Mouse (Mus musculus): ENCODE data around the gene Kcnn1.
A peak's percentile ranks its signal among the peaks of the same experiment; 100 is the strongest.
"Not testable (repeated sequence)": the region's sequence is repeated elsewhere in the genome, so short reads cannot be mapped to it uniquely, and the experiment has no call there.

The Kcnn1 gene

DNA sequence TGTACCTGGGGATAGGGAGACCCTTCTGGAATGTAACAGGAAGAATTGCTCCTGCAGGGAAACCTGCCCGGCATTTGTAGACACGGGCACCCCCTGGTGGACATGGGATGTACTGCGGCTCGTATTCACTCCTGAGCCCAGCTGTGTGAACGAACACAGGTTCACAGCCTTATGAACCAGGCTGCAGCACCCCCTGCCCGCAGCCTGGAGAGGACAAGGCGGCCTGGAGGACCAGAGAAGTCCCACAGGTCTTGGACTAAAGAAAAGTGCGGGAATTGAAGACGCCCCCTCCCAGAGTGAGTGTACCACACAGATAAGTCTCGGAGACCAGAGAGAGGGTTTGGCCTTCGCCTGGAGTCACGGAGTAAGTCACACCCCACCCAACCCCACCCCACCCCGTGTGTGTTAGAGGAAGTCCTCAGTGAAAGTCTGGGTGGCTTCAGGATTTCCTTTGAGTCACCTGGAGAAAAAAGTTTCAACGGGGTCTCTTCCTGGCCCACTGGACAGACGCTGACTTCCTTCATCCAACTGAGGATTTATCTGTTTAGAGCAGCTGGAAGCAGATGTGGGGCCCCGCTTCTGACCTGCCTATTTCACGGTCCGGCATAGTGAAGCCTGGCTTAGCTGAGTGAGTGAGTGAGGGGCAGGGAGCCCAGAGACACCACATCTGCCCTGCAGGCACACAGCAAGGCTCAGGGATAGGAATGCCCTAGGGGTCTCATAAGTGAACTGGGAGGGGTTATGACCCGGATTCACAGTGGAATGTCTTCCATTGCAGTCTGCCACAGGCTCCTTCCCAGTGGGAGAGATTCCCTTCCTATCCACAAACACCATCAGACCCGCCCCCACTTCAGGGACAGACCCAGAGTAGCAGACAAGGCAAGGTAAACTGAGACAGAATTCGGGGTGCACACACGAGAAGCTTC lies 21.6 kb downstream of the Kcnn1 start:
- DNase-seq, result peak; percentile 93 to 97

DNA sequence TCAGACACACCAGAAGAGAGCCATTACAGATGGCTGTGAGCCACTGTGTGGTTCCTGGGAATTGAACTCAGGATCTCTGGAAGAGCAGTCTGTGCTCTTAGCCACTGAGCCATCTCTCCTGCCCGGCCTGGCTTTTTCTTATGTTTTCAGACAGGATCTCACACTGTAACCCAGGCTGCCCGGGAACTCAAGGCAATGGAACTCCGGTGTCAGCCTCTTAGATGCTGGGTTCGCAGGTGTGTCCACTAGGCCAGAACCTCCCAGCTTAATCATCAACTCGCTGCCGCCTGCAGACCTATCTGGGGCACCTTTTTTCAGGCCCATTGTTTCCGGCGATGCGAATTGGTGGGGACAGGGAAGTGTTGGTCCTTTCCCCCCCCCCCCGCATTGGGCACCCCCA lies 22.5 kb downstream of the Kcnn1 start:
- no peak for DNase-seq

DNA sequence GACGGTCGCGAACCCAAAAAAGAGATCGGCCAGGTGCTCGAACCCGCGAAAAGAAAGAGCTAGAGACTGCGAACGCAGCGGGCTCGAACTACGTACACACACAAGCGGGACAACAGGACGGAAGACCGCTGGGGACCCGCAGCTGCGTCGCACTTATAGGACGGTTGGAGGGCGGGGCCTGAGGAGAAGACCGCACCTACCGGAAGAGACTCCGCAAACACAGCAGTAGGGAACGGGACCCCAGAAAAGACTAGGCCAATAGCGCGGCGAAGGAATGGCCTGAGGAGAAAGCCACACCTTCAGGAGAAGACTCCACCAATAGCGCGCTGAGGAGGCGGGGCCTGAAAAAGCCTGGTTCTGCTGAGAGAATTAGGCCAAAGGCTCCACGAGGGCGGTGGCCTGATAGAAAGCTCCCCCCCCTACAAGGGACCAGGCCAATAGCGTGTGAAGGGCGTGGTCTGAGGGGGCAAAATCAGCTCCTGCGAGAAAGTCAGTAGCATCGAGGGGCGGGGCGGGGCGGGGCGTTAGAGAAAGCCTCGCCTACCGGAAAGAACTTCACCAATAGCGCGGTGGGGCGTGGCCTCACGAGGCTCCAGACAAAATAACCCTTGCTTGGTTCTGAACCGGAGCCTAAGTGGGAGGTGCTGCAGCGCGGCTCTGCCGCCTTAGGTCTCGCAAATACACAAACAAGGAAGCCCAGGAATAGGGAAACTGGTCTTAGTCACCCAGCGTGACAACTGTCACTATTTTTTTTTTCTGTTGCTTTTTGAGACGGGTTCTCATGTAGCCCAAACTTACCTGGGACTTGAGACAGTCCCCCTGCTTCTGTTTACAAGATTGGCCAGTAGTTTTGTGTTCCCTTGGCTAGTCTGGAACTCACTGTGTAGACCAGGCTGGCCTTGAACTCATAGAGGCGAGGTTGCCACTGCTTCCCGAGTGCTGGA lies 23.4 kb downstream of the Kcnn1 start, which contains the start of gene Arrdc2:
Arrdc2 (minus strand) TSS at position 313 of the 944 bp plus-strand sequence.
- peak; percentile 99 for DNase-seq

DNA sequence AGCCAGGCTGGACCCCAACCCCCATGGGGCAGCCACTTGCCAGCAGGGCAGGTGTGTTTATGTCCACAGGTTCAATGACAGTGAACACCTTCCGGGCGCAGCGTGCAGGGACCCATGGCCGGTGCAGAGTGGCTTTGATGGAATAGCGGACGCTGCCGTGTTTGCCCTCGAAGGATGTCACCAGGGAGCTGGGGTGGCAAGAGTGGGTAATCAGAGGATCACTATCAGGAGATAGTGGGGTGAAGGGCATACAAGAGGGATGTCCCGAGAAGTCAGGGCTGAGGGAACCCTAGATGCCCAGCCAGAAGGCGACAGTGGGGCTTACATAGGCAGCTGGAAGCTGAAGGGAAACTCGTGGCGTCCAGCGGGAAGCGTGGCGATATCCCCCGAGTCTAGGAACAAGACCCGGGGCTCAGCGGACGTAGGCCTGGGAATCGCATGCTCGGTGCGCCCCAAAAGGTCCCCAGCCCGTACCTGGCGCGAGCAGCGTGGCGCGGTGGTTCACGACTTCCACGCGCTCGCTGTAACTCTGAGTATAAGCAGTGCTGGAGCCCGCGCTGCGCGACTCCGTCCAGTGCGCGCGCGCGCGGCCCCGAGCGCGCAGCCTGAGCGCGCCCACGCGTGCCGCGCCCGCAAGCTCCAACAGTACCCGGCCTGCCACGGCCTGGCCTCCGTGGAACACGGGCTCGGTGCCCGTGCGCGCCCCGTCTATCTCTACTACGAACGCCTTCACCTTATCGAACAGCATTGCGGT lies 24.2 kb downstream of the Kcnn1 start:
- peak; percentile 54 to 56 for DNase-seq

DNA sequence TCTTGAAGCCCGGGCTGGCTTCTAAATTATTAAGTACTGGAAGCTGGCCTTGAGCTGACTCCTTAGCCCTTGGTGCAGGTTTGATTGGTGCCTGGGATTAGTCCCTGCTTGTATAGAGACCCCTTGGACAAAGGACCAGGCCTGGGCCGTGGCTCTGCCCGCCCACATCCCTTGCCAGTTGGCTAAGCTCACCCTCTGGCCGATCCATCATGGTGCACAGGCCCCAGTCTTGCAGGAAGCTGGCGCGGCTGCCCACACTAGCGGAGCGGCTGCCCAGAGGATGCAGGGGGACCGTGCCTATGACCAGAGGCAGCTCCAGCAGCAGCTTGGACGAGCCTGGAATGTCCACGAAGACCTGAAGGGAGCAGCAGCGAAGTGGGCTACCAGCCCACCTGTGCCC lies 26.4 kb downstream of the Kcnn1 start:
- DNase-seq, result peak in 1 of 2 experiments; percentile 65

DNA sequence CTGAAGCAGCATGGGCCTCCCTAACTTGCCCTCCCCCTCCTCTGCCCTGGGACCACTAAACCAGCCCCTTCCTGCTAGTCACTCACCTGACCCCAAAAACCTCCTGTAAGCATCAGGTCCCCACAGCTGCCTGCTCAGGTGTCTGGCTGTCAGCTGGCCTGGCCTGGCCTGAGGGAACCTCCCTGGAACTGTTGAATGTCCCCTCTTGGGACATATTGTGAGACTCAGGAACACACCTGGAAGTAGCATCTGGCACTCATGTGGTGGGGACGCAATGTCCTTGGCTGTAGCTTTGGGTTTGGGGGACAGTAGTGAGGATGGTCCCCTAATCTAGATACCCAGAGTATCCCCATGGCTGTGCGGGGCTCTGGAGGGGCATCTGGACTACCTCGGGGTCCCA lies 29.0 kb downstream of the Kcnn1 start:
- DNase-seq, result no peak

DNA sequence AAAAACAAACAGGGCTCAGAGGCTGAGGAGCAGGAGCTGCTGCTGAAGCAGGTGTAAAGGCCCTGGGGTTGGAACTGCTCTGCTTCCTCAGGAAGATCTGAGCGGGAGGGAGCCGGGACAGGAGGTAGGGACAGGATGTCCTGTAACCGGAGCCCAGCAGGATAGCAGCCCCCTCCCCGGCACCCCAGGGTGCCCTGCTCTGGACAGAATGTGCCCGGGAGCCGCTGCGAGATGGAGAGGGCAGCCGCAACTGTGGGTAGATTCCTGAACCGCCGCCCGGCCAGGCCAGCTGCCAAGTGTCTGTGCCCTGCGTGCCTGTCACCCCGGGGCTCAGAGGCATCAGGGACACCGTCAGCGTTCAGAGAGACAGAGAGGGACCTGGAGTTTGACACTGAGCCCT lies 29.5 kb downstream of the Kcnn1 start:
- peak; percentile 57 to 70 for DNase-seq

DNA sequence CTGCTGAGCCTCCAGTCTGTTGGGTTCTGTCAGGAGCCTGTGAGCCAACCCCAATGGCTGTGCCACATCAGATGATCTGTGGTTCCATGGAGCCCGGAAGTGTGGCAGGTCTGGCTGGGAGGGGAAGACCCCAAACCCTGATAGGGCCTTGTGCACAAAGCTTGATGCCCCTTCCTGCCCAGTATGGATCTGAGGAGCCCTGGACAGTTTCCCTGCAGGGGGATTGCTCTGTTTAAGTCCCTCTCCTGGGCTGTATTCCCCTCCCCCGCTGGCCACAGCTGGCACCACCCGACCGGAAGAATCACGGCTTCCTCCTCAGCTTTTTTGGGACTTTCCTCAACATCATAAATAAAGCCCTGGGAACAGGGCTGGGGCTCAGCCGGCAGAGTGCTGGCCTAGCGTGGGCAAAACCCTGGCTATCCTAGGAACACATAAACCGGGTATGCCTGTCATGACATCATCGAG lies 30.0 kb downstream of the Kcnn1 start:
- no peak for DNase-seq

DNA sequence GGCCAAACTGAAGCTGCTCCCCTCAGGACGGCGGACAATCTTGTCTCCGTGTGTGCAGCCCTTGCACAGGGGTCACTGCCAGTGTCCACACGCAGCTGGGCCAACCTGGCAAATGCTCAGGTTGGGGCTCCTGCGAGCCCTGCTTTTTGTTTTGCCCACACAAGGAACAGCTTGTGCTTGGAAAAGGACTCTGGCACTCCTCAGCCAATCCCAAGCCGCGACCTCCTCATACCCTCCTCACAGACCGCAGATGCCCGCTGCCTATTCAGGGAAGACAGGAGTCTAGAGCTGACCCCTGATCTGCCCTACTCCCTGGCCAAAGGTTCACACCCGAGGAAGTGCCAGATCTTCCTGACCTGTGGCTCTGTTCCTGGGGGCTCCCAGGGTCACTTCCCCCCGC lies 30.7 kb downstream of the Kcnn1 start:
- DNase-seq, result no peak

DNA sequence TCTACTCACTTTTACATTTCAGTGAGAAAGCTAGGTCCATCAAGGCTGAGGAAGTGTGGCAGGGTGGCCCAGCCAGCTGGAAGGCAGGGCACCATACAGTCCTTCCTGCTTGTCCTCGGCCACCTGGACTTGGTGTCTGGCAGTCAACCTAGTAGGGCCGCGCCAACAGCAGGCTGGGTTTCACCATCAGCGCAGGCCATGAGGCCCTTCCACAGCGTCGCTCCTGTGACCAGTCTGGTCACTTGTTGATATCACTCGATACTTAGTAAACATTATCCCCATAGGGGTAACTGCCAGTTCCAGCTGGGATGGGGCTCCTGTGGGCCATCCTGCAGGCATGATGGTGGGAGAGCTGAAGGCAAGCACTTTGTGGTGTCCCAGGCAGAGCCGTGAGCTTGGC lies 31.5 kb downstream of the Kcnn1 start:
- no peak for DNase-seq

DNA sequence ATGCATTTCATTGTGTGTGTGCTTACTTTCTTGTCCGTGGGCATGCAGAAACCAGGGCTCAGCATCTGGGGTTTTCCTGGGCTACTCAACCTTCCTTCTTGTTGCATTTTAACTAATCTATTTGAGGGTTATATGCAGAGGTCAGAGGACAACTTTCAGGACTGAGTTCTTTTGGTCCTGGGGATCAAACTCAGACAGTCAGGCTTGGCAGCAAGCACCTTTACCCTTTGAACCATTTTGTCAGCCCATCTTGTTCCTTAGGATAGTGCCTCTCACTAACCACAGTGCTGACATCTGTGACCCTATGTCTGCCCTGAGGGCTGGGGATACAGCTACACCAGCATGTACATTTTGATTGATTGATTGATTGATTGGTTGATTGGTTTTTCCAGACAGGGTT lies 35.3 kb downstream of the Kcnn1 start:
- DNase-seq, result no peak

DNA sequence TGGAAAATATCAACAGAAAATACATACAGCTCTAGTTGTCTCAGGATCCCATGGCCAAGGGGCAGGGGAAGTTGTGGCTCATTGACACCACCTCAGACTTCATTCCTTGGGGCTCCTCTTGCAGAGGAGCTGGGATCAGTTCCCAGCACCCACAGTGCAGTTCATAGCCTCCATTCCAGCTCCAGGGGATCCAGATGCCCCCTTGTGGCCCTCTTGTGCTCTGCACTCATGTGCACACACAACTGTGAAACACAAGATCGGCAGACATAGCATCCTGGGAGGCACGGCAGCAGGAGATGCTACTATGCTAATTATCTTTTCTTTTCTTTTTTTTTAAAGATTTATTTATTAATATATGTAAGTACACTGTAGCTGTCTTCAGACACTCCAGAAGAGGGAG lies 36.0 kb downstream of the Kcnn1 start:
- no peak for DNase-seq

DNA sequence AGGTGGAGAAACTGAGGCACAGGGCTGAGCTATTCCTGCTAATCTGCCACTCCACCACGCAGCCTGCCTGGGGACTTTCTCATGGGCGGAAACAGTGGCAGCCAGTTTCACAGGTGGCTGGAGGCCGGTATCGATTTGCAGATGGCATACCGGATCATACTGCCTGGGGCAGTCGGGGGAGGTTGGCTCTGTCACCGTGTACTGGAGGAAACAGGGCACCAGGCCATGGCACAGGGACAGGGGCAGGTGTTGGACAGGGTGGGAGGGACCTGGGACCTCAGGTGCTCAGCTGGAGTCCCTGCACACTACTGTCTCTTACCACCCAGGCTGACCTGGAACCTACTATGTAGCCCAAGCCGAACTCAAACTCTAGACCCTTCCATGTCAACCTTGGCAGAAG lies 37.2 kb downstream of the Kcnn1 start:
- no peak for DNase-seq

DNA sequence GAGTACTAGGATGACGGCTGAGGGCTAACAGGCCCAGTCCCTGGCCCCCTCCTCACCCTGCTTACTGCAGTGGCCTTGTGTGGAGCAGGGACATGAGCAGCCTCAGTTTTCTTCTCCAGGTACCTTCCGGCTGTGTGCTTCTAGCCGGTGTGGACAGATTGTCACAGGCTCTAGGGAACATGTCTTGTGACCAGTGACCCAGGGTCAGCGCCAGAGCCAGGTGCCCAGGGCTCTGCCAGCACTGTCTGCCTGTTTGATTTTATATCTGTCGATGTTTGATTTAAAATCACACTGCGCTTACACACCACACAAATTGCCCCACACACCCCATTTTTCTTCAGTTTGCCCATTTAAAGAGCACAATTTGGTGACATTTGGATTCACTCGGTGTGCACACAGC lies 39.3 kb downstream of the Kcnn1 start:
- DNase-seq, result no peak

DNA sequence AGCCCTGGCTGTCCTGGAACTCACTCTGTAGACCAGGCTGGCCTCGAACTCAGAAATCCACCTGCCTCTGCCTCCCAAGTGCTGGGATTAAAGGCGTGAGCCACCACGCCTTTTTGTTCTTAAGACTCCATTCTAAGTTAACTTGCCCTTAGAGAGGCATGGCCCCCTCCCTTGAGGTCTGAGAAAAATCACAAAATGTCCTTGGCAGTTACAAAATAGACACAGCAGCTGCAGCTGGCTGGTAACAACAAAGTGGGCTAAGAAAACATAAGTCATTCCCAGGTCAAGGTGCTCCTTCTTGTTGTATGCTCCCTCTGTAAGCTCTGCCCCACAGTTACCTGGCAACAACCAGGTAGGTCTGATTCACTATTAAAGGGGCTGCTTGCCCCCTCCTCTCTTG lies 40.5 kb downstream of the Kcnn1 start:
- not testable (repeated sequence) for DNase-seq

DNA sequence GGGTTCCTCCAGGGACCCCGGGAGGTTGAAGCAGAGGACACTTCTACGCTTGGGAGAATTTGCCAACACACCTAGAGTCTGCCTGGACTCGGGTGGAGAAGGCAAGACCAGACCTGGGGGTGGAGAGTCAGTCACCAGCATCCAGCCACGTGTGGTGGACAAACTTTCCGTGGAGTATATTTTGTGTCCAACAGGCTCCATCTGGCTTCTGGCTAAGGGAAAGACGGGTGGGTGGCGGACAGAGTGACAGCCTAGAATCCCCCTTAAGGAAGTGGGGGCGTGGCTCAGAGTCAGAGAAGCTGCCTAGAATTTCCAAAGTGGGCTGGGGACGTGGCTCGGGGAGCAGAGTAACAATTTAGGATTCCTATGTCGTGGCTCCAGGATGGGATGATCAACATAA lies 41.1 kb downstream of the Kcnn1 start:
- DNase-seq, result no peak

DNA sequence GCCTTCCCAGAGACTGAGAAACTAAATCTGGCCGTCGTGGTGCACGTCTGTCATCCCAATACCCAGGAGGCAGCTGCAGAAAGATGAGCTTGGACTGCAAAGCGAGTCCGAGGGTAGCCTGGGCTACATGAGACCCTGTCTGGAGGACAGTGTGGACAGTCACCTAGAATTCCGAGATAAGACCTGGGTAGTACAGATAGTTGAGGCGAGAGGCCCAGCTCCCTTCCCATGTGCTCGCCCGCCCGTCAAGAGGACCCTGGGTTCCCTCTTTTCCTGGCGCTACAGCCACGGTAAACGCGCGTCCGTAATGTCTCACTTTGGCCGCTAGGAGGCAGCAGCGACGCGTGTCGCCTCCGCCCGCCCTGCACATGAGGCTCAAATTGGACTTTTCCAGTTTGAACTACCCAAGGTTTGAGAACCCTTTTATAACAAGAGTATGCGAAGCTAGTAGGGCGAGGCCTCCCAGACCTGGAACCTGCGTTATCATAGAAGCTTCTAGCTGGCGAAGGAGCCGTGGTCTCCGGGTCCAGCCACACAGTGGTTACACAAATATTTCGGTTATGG lies 41.6 kb downstream of the Kcnn1 start:
- DNase-seq, result peak; percentile 81 to 85

DNA sequence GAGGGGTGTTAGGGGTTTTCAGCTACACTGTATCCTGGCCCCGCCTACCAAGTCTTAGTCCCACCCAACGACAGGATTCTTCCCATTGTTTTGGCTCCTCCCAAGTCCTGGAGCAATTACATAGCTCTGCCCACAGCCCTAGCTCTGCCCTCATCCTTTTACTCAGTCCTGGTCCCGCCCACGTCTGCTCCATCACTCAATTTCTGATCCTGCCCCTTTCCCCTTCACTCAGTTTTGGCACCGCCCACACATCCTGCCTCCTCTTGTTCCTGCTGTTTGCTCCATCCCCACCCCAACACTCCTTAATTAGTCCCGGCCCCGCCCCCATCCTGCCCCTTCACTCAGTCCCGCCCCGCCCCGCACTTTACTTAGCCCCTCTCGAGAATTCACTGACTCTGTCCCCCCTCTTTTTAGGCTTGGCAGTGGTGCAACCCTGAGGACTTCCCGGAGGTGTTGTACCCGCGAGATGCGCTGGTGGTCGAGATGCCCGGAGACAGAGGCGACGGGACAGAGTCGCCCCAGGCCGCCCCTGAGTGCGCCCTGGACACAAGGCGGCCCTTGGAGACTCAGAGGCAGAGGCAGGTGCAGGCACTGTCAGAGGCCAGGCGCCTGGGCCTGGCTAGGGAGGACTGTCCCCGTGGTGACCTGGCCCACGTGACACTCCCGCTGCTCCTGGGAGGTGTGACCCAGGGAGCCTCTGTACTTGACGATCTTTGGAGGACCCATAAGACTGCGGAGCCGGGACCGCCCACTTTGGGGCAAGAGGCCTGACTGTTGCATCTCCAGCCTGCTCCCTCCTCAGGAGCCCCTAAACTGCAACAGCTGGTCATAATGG lies 42.7 kb downstream of the Kcnn1 start:
- DNase-seq, result no peak

DNA sequence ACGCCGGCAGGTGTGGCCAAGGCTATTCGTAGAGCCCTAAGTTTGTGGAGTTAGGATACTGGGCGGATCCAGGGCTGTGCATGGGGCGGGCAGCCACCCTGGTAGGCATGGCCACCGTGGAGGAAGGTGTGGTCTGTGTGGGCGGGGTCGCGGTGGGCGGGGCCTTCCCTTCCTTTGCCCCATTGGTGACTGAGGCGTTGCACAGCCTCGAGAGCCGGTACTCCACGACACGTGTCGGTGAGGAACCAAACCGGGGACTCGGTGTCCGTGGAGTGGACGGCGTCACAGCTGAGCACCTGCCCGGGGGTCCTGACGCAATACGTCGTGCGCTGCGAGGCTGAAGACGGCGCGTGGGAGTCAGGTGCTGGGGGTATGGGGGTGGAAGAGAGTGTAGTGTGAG lies 46.4 kb downstream of the Kcnn1 start:
- DNase-seq, result no peak

DNA sequence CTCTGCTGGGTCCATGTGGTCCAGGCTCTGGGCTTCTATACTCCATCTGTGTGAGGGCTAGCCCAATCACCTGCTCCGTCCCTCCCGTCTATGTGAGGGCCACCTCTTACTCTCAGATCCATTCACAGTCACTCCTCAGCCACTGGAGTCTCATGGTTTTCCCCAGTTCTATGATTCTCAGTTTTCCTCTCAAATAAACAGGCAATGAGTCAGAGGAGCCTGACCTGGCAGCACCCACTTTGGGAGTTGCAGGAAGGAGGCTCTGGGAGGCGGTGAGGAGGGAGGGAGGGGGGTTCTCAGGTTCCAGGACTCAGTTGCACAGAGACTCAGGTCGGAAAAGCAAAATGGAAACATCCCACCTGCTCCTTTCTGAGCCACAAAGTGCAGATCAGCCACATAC lies 50.2 kb downstream of the Kcnn1 start:
- no peak for DNase-seq

DNA sequence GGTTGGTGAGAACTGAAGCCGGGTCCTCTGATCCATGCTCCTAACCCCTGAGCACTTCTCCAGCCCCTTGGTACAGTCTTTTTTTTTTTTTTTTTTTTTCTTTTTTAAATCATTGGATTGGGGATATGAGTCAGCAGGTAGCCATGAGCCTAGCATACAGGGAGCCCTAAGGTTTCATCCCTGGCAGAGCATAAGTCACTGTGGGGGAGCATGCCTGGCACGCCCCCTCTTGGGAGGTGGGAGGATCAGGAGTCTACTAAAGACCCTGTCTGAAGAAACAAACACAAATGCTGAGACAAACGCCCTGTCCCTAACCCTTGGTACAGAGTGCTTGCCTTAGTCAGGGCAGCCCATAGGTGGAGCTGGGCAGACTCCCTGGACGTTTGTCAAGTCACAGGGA lies 51.0 kb downstream of the Kcnn1 start:
- DNase-seq, result no peak
